Mouse (Mus musculus) E14TG2a.4 (cell line): Measurements from ENCODE around the gene Folr2.

ENCODE experiments used
- CTCF ChIP-seq: conservative IDR thresholded peaks from 2 replicates; pipeline ENCODE4 v1.5.1; 2014; ENCODE audit warnings: low read length
- POU5F1 ChIP-seq: IDR thresholded peaks from 2 replicates; pipeline ENCODE4 v1.6.1; 2014; ENCODE audit warnings: low read length, borderline replicate concordance

- TF ChIP-seq CTCF: no peak
- TF ChIP-seq POU5F1: no peak
Observed at GRCm38 (mm10) chr7:101866491-101867265, 9.7 kb upstream of the Folr2 start.
